Mouse (Mus musculus): ENCODE measurements around the gene Sptlc3. TPM values are rescaled to one million over a fixed set of nuclear protein-coding genes. Genes with fewer than 3 reads are reported as not detected.

The Sptlc3 gene
- not detected for total RNA-seq (2023)

GRCm38 (mm10) chr2:139493836-139494235 is at the start of gene Sptlc3:
Sptlc3 (plus strand) TSS chr2:139493913.

GRCm38 (mm10) chr2:139677809-139678274 is 184.1 kb downstream of the Sptlc3 start, which contains the start of gene Ism1:
Ism1 (plus strand) TSS chr2:139678178.

Other genes with a start within 250 kb of the Sptlc3 start
- gene Ism1, start 184.3 kb downstream of the Sptlc3 start, total RNA-seq (2023) = under 1 TPM in 1 of 2 experiments, not detected in 1; 0.11 TPM